Mouse (Mus musculus): Measurements from ENCODE around the gene Gkn3. TPM values are rescaled to one million over a fixed set of nuclear protein-coding genes. Genes with fewer than 3 reads are reported as not detected.
A peak's percentile ranks its signal among the peaks of the same experiment; 100 is the strongest.

Gkn3 gene
- polyA plus RNA-seq, 1 experiment from 2014 or later: 3.7 TPM

DNA sequence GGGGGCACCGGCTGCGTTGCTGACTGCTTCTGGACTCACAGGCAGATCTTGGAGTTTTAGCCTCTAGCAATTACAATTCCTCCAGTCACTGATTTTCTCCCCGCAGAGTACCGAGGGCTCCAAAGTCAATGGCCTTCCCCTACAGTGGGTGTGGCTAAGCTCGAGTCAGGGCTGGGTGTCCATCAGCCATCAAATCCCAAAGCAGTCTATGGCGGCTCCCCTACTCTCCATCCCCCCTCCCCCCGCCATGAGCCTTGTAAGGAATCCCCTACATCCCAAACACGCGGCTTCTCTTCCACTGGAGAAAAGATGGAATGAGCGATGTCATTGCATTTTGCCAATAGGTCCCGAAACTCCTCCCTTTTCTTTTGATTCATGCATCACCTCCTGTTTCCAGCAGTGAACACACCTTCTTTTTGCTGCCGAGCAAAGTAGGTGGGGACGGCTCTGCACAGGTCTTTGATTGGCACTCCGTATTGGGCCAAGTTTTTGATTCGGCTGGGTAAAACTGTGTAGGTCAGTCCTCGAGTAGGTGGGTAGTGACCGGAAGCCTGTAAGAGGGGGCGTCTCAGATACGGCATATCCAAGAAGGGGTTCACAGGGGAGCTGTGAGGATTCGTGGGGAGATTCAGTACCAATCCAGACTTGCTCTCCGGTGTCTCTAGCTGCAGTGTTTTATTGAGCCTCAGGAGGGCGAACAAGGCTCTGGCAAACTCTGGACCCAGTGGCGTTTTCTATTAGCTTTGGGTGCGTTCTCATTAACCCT is 4.6 kb downstream of the Gkn3 start:
- ATAC-seq (ENCODE audit: low read depth): no peak
- peak overlapping the region; percentile 26; the same call in 1 of the 2 replicates for H3K9ac ChIP-seq (ENCODE audit: low read length)

DNA sequence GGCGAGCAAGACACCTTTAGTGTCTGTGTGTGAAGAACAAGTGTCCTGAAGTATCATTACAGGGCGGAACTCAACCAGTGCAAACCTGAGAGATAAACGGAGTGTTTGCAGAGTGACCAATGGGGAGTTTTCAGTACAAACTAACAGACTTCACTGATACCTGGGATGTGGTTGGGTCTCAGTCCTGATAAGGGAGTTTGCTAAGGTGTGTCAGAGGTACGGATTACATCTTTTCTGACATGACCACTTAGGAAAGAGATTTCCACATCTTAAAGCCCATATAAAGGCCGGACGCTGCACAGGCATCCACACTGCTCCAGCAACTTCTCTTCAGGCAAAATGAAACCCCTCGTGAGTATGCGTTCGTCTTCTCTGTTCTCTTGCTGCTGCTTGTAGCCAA is 15.7 kb downstream of the Gkn3 start, which contains the start of gene Gkn2:
Gene Gkn2 (plus strand): TSS at position 301 of the 400 bp plus-strand sequence.
- Histone ChIP-seq H3K4me1 (replicated peaks; ENCODE audit: control insufficient read depth, insufficient read depth, low read length) (no peaks in the 10 kb centered on the region), H3K27ac (ENCODE audit: low read length) (no peak within 1 kb of the TSS), H3K27me3 (ENCODE audit: control insufficient read depth, insufficient read depth, low read depth, low read length) (peaks cover 2% of the 10 kb centered on the region), H3K9me3 (ENCODE audit: control insufficient read depth, low read length) (no peaks in the 10 kb centered on the region), H3K36me3 (ENCODE audit: control insufficient read depth, insufficient read depth, low read length) (no peaks in the 10 kb centered on the region), H3K9ac (ENCODE audit: low read length) (no peak within 1 kb of the TSS), H3K4me3 (ENCODE audit: low read length) (no peak within 1 kb of the TSS), H3K4me2 (ENCODE audit: low read depth, low read length) (no peak within 1 kb of the TSS)
- ATAC-seq (ENCODE audit: low read depth): no peak
- 59% methylated on average over 9 of the region's 9 CpGs for WGBS

More for the DNA sequence above, 4.6 kb downstream of the Gkn3 start:
- Histone ChIP-seq H3K9me3 (ENCODE audit: control insufficient read depth, low read length) (no peaks in the 10 kb centered on the region), H3K4me3 (ENCODE audit: low read length) (peak overlapping the region; percentile 28), H3K27me3 (ENCODE audit: control insufficient read depth, insufficient read depth, low read depth, low read length) (peaks cover 18% of the 10 kb centered on the region; the same call in 1 of the 2 replicates), H3K36me3 (ENCODE audit: control insufficient read depth, insufficient read depth, low read length) (no peaks in the 10 kb centered on the region), H3K4me2 (ENCODE audit: low read depth, low read length) (peak overlapping the region; percentile 50), H3K27ac (ENCODE audit: low read length) (no peak overlapping the region), H3K4me1 (replicated peaks; ENCODE audit: control insufficient read depth, insufficient read depth, low read length) (peaks cover 8% of the 10 kb centered on the region; the same call in 1 of the 2 replicates)
- 9% methylated on average over 24 of the region's 24 CpGs for WGBS

DNA sequence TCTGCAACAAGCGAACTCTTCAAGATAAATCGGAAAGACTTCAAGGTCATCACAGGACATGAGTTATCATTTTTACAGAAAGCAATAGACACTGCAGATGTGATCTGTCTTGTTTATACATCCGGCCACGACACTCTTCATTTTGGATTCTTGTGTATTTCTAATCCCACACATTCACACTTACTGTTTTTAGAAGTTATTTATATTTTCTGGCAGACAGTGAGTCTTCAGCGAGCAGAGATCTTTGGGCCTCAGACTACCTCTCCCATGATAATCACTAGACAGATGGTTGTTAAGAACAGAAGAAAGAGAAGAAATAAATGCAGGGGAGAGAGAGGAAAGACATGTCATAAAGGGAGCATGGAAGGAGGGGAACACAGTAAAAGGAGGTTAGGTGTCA is 19.5 kb downstream of the Gkn3 start:
- ATAC-seq (ENCODE audit: low read depth): no peak
- H3K4me3 ChIP-seq (ENCODE audit: low read length): no peak overlapping the region
- no peaks in the 10 kb centered on the region for H3K9me3 ChIP-seq (ENCODE audit: control insufficient read depth, low read length)
- H3K27ac ChIP-seq (ENCODE audit: low read length): no peak overlapping the region
- no peaks in the 10 kb centered on the region for H3K4me1 ChIP-seq (replicated peaks; ENCODE audit: control insufficient read depth, insufficient read depth, low read length)
- 64% methylated on average over 5 of the region's 5 CpGs for WGBS
- no peaks in the 10 kb centered on the region for H3K36me3 ChIP-seq (ENCODE audit: control insufficient read depth, insufficient read depth, low read length)
- no peak overlapping the region for H3K4me2 ChIP-seq (ENCODE audit: low read depth, low read length)
- H3K27me3 ChIP-seq (ENCODE audit: control insufficient read depth, insufficient read depth, low read depth, low read length): peaks cover 8% of the 10 kb centered on the region
- no peak overlapping the region for H3K9ac ChIP-seq (ENCODE audit: low read length)

DNA sequence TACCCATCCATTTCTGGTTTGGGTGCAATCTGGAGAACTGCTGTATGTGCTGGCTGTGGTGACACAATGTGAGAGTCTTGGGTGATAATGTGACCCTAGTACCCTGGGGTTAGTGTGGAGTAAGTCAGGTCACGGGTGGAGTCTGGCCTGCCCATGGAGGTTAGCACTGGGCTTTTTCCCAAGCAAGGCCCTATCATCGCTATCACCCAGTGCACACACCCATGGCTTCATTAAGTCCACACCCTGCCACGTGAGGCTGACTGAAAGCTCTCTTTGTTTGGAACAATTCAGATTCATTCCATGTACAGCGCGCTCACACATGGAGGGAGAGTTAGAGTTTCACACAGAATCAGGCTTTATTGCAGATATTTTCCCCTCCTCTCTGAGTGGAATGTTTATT is 34.3 kb downstream of the Gkn3 start:
- H3K27me3 ChIP-seq (ENCODE audit: control insufficient read depth, insufficient read depth, low read depth, low read length): no peaks in the 10 kb centered on the region
- no peak overlapping the region for H3K4me2 ChIP-seq (ENCODE audit: low read depth, low read length)
- H3K4me1 ChIP-seq (replicated peaks; ENCODE audit: control insufficient read depth, insufficient read depth, low read length): no peaks in the 10 kb centered on the region
- H3K36me3 ChIP-seq (ENCODE audit: control insufficient read depth, insufficient read depth, low read length): no peaks in the 10 kb centered on the region
- 70% methylated on average over 5 of the region's 5 CpGs for WGBS
- no peak for ATAC-seq (ENCODE audit: low read depth)
- H3K9ac ChIP-seq (ENCODE audit: low read length): no peak overlapping the region
- H3K9me3 ChIP-seq (ENCODE audit: control insufficient read depth, low read length): no peaks in the 10 kb centered on the region
- H3K27ac ChIP-seq (ENCODE audit: low read length): no peak overlapping the region
- no peak overlapping the region for H3K4me3 ChIP-seq (ENCODE audit: low read length)

DNA sequence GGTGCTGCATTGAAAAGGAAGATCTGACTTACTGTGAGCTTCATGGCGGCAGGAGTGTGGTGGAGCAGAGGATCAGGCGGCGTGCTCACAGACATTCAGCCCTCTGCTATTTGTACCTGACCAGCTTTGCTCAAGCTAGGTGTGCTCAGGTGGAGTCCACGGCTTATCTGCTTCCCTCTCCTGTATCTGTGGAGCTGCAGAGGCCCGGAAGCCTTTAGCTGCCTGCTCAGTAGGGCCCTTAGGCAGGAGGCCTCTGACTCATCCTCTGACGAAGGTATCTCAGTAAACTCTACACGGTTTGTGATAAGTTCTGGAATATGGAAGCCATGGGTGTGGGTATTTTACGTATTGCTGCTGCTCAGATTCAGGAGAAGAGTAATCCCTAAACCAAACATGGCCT is 37.9 kb downstream of the Gkn3 start, which contains the start of gene Gkn1:
Gene Gkn1 (minus strand): TSS at position 114 of the 400 bp plus-strand sequence.
- Histone ChIP-seq H3K27me3 (ENCODE audit: control insufficient read depth, insufficient read depth, low read depth, low read length) (no peaks in the 10 kb centered on the region; the same call in 1 of the 2 replicates), H3K36me3 (ENCODE audit: control insufficient read depth, insufficient read depth, low read length) (no peaks in the 10 kb centered on the region), H3K4me1 (replicated peaks; ENCODE audit: control insufficient read depth, insufficient read depth, low read length) (no peaks in the 10 kb centered on the region), H3K4me3 (ENCODE audit: low read length) (no peak within 1 kb of the TSS), H3K4me2 (ENCODE audit: low read depth, low read length) (no peak within 1 kb of the TSS), H3K9ac (ENCODE audit: low read length) (no peak within 1 kb of the TSS), H3K27ac (ENCODE audit: low read length) (no peak within 1 kb of the TSS), H3K9me3 (ENCODE audit: control insufficient read depth, low read length) (no peaks in the 10 kb centered on the region)
- no peak for ATAC-seq (ENCODE audit: low read depth)
- WGBS: 86% methylated on average over 8 of the region's 8 CpGs

DNA sequence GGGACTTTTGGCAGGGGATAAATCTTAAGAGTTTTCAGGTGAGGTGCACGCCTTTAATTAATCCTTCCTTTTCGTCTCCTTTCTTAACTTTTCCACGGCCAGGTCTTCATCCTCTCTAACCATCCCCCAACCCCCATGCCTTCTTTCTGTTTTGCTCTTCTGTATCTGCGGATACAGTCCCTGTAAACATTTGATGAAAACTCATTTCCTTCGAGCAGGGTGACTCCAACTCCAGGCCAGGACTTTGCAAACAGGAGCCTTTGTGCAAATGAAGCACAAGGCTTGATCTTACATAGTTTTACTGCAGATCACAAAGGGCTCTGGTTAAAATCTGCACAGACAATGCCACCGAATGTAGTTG is 52.8 kb downstream of the Gkn3 start:
- 16% methylated on average over 6 of the region's 6 CpGs for WGBS
- Histone ChIP-seq H3K9ac (ENCODE audit: low read length) (0 out of 2 replicates have a peak overlapping the region, but pooled peaks have one; percentile 29), H3K4me3 (ENCODE audit: low read length) (peak overlapping the region; percentile 62), H3K4me2 (ENCODE audit: low read depth, low read length) (peak overlapping the region; percentile 68), H3K27me3 (ENCODE audit: control insufficient read depth, insufficient read depth, low read depth, low read length) (no peaks in the 10 kb centered on the region), H3K36me3 (ENCODE audit: control insufficient read depth, insufficient read depth, low read length) (no peaks in the 10 kb centered on the region), H3K4me1 (replicated peaks; ENCODE audit: control insufficient read depth, insufficient read depth, low read length) (peaks cover 26% of the 10 kb centered on the region), H3K27ac (ENCODE audit: low read length) (peak overlapping the region; percentile 65), H3K9me3 (ENCODE audit: control insufficient read depth, low read length) (no peaks in the 10 kb centered on the region)
- peak; percentile 40; the same call in 1 of the 2 replicates for ATAC-seq (ENCODE audit: low read depth)

DNA sequence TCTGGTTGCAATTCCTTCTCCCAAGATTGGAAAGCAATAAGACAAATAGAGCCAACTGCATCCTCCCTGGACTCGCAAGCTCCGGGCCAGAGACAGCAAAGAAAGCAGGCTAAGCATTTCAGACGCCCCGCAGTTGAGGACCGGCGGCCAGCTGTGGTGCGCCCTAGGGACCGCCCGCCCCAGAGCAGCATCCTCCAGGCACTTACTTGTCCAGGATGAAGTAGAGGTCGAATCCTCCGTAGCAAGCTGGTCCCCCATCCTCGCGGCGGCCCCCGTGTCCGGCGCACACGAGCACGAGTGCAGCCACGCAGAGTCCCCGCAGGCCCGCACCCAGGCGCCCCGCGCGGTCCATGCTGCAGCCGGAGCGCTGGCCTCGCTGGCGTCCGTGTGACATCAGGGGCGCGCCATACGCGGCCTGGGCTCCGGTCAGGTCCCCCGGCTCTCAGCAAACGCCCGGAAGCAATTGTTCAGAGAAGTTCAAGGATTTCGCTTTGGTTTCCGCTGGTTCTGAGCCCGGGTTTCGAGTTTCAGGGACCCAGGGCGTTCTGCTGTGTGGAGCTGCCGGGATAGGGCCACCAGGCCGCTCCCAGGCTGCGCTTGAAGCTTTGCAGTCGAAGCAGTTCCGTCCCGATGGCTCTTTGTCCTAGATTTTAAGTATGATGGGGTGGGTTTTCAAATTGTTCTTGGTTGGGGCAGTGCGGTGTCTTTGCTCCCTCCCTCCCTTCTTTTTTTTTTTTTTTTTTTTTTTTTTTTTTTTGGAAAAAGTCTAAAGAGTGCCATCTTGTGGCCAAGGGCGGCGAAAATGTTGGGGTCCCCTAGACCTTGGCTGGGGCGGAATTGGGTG is 53.4 kb downstream of the Gkn3 start, which contains the start of gene Antxr1:
Gene Antxr1 (minus strand): TSS at position 731 of the 844 bp plus-strand sequence.
- Histone ChIP-seq H3K27ac (ENCODE audit: low read length) (peak within 1 kb of the TSS; percentile 98), H3K9ac (ENCODE audit: low read length) (peak within 1 kb of the TSS; percentile 90), H3K4me3 (ENCODE audit: low read length) (peak within 1 kb of the TSS; percentile 62), H3K9me3 (ENCODE audit: control insufficient read depth, low read length) (no peaks in the 10 kb centered on the region), H3K4me1 (replicated peaks; ENCODE audit: control insufficient read depth, insufficient read depth, low read length) (peaks cover 29% of the 10 kb centered on the region), H3K36me3 (ENCODE audit: control insufficient read depth, insufficient read depth, low read length) (no peaks in the 10 kb centered on the region), H3K27me3 (ENCODE audit: control insufficient read depth, insufficient read depth, low read depth, low read length) (no peaks in the 10 kb centered on the region), H3K4me2 (ENCODE audit: low read depth, low read length) (peak within 1 kb of the TSS; percentile 68)
- WGBS: 0% methylated on average over 54 of the region's 54 CpGs
- ATAC-seq (ENCODE audit: low read depth): peak; percentile 84

DNA sequence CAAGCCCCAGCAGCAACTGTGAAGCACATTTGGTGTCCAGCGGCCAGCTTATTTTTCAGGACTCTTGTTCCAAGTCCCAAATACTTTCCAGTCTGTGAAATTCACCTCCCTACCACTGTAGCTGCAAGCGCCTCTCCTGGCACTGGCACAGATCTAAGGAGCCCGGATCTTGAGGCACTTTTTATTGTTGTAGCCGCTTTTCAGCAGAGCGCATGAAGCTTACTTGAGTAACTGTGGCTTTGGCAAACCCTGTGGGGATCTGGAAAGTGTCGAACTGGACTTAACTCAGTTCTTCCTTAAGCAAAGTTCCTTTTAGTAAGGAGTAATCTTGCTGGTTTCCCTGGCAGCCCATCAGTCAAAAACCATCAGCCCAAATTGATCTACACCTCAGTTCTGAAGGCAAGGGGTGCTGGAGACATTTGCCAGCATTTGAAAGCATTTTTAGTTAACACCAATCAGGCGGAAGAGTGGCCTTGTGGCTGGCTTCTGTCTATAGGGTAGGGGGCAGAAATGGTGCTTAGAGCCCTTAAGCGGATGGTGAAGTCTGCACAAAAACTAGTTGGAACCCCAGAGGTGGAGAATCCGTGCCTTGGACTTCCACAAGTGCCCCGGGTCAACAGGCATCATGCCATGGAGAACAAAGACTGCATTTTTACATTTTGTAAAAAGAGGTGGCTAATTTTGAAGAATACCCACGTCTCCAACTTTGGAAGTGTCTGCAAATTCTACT is 54.2 kb downstream of the Gkn3 start:
- Histone ChIP-seq H3K4me3 (ENCODE audit: low read length) (peak overlapping the region; percentile 62), H3K9ac (ENCODE audit: low read length) (peak overlapping the region; percentile 90), H3K36me3 (ENCODE audit: control insufficient read depth, insufficient read depth, low read length) (no peaks in the 10 kb centered on the region), H3K9me3 (ENCODE audit: control insufficient read depth, low read length) (no peaks in the 10 kb centered on the region), H3K4me2 (ENCODE audit: low read depth, low read length) (peak overlapping the region; percentile 68), H3K27ac (ENCODE audit: low read length) (peak overlapping the region; percentile 98), H3K27me3 (ENCODE audit: control insufficient read depth, insufficient read depth, low read depth, low read length) (no peaks in the 10 kb centered on the region), H3K4me1 (replicated peaks; ENCODE audit: control insufficient read depth, insufficient read depth, low read length) (peaks cover 31% of the 10 kb centered on the region)
- 0 out of 2 replicates have a peak, but pooled peaks have one; percentile 16 for ATAC-seq (ENCODE audit: low read depth)
- WGBS: 6% methylated on average over 11 of the region's 11 CpGs
